Mouse (Mus musculus) neutrophil, adult 59 days (primary cell): ENCODE data around the gene Oit1. TPM values are rescaled to one million over a fixed set of nuclear protein-coding genes. Genes with fewer than 3 reads are reported as not detected.

ENCODE experiments used
- total RNA-seq, 2 experiments: library from RNA; stranded (reverse); gene quantifications; 1 replicate in 1 of 2; 2 replicates in 1 of 2; pipeline ENCODE4 v1.2.4; 2023

The Oit1 gene
- not detected for total RNA-seq

GRCm38 (mm10) chr14:8378685-8379313 lies at the start of gene Oit1:
Gene Oit1, minus strand, starts transcription at chr14:8378754.

GRCm38 (mm10) chr14:8317194-8318097 lies 61.1 kb downstream of the Oit1 start, which contains the start of gene Fam107a:
Gene Fam107a, minus strand, starts transcription at chr14:8318023.

Other genes with a start within 250 kb of the Oit1 start
- gene Pdhb, start 205.7 kb downstream of the Oit1 start, total RNA-seq, result 10 to 100 TPM; 80.7 to 85.0 TPM
- 1 to 10 TPM; 6.1 to 8.2 TPM for gene Kctd6, start 164.6 kb downstream of the Oit1 start, total RNA-seq
- gene Acox2, start 119.4 kb downstream of the Oit1 start, total RNA-seq, result not detected
- gene Fam107a, start 60.7 kb downstream of the Oit1 start, total RNA-seq, result not detected